Mouse (Mus musculus) CH12.LX (cell line): ENCODE results near the gene Il17rd.

Experiments used
- BHLHE40 ChIP-seq: IDR thresholded peaks from 2 replicates; pipeline ENCODE4 v1.6.1; 2011; ENCODE audit warnings: mild to moderate bottlenecking, low read depth, low read length, improper control_type of control experiment
- CTCF ChIP-seq, 2 experiments: IDR thresholded peaks in 1 of 2; conservative IDR thresholded peaks in 1 of 2; 2 replicates each; pipeline ENCODE4 v1.5.1; 2011 to 2012; ENCODE audit warnings: low read depth in 2 of 2, low read length in 2 of 2, improper control_type of control experiment in 1 of 2, inconsistent platforms in 1 of 2, mild to moderate bottlenecking in 1 of 2, moderate library complexity in 1 of 2
- EP300 ChIP-seq: IDR thresholded peaks from 2 replicates; pipeline ENCODE4 v1.6.1; 2011; ENCODE audit warnings: low read length, improper control_type of control experiment
- MAZ ChIP-seq: IDR thresholded peaks from 2 replicates; pipeline ENCODE4 v1.6.1; 2012; ENCODE audit warnings: low read depth, mild to moderate bottlenecking, inconsistent platforms, low read length, improper control_type of control experiment, moderate library complexity
- NRF1 ChIP-seq: IDR thresholded peaks from 2 replicates; pipeline ENCODE4 v1.6.1; 2014; ENCODE audit warnings: low read depth, mild to moderate bottlenecking, inconsistent platforms, low read length, improper control_type of control experiment, moderate library complexity
- POLR2A ChIP-seq: IDR thresholded peaks from 2 replicates; pipeline ENCODE4 v1.6.1; 2011; ENCODE audit warnings: low read depth, mild to moderate bottlenecking, improper control_type of control experiment, low read length
- RAD21 ChIP-seq: IDR thresholded peaks from 2 replicates; pipeline ENCODE4 v1.6.1; 2011; ENCODE audit warnings: low read depth, mild to moderate bottlenecking, low read length, improper control_type of control experiment, moderate library complexity
- USF1 ChIP-seq: IDR thresholded peaks from 2 replicates; pipeline ENCODE4 v1.6.1; 2014; ENCODE audit warnings: low read depth, mild to moderate bottlenecking, inconsistent platforms, low read length, improper control_type of control experiment

GRCm38 (mm10) chr14:27051511-27051895 lies 12.8 kb downstream of the Il17rd start:
- TF ChIP-seq USF1 (no peak), NRF1 (no peak), POLR2A (no peak), RAD21 (no peak), MAZ (no peak), CTCF (conservative IDR thresholded peaks at IDR 0.05 in 1 of 2, IDR thresholded peaks at IDR 0.05 in 1 of 2; ENCODE audit: low read depth in 2 of 2, low read length in 2 of 2) (no peak), EP300 (no peak), BHLHE40 (no peak)
